Mouse (Mus musculus): Measurements from ENCODE around the gene Olfr707. TPM values are rescaled to one million over a fixed set of nuclear protein-coding genes. Genes with fewer than 3 reads are reported as not detected.

Gene Olfr707
- not detected for polyA plus RNA-seq (2017; shearing (Covaris generic))

GRCm38 (mm10) chr7:106901141-106901540, at the start of gene Olfr707:
TSS of gene Olfr707 (minus strand) at chr7:106901241.

DNA sequence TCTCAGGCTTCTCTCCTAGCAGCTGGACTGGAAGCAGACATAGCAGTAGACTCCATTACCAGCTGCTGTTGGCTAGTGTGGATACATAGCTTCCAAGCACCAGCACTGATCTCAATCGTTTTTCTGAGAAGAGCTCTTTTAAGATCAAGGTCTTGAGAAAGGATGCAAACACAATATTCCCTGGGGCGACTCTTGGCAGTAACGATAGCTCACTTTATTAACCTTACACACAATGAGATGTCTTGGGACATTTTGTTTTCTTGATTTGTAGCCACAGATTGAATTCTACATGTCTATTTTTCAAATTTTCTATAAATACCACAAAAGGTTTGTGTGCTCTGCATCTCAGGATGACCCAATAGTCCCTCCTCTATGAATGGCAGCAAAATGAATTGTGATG, 47.2 kb upstream of the Olfr707 start, which contains the start of gene Olfr710:
Gene Olfr710 (minus strand): TSS at position 101 of the 400 bp plus-strand sequence.

DNA sequence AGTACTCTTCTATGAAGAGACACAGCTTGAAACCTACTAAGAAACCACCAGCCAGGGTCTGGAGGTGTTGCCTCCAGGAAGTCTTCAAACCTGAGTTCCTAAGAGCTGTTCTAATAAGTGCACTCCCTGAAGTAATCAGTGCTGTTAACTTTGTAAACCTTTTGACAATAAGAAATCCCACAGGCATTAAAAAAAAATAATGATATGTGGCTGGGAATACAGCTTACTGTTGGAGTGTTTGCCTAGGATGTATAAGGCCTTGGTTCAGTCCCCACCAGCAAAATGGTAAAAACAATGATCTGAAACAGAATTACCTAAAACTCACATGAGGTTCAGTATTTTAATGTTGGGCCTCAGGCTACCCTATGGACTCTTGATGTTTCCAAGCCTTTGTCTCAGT, 31.1 kb upstream of the Olfr707 start, which contains the start of gene Olfr709-ps1:
Gene Olfr709-ps1 (minus strand): TSS at position 101 of the 400 bp plus-strand sequence.

GRCm38 (mm10) chr7:106907676-106908075, 6.6 kb upstream of the Olfr707 start, which contains the start of gene Olfr1532-ps1:
TSS of gene Olfr1532-ps1 (plus strand) at chr7:106908001.

DNA sequence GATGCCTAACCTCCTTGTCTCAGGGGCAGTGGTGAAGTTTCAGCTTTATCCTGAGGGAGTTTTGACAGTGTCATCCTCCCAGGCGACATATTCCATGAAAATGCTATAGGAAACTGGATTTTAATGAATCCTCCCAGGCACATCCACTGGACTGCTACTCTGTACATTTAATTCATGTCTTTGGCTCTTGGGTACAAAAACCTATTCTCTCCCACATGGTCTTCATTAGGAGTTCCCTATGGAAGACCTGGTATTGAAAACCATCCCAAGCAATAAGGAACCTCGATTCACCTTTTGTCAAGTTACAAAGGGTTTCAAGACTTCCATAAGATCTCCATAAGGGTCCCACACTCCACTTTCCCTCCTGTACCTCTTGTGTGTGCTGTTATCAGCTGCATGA, 13.0 kb downstream of the Olfr707 start, which contains the start of gene Olfr706:
Gene Olfr706 (minus strand): TSS at position 101 of the 400 bp plus-strand sequence.

GRCm38 (mm10) chr7:106876791-106877190, 24.2 kb downstream of the Olfr707 start, which contains the start of gene Olfr705:
TSS of gene Olfr705 (minus strand) at chr7:106876891.

DNA sequence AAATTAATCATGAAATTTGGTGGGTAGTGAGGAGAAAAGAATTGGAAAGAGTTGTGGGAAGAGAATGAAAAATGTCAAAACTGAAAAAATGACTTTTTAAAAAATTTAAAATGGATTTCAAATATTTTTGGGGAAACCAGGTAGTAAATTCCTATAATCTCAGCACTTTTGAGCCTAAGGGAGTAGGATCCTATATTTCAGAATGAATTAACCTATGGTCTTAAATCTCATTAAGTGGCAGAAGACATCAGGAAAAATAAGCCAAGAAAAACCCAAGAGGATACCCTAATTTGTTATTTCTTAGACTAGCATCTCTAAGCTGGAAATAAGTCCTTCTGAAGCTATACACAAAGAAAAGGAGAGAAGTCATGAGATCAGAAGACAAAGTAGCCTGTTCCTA, 38.2 kb downstream of the Olfr707 start, which contains the start of gene Olfr704:
Gene Olfr704 (plus strand): TSS at position 301 of the 400 bp plus-strand sequence.

DNA sequence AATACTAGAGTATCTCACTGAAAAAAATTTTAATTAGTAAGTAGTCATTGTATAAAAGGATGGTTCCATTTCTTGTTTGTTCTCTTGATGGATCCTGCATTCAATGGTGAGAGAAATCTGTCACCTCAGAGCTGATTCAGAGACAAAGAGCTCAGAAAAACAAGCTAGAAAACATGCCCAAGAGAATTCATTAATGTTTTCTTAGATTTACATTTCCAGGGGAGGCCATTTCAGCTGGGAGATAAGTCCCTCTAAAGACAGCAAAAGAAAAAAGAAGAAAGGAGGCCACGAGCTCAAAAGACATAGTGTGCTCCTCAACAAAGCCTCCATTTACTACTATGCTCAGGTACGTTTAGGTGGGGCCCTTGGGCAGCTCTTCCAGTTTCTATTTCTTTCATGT, 58.0 kb downstream of the Olfr707 start, which contains the start of gene Olfr703:
Gene Olfr703 (plus strand): TSS at position 301 of the 400 bp plus-strand sequence.

Other genes with a start within 250 kb of the Olfr707 start
- gene Olfr693, start 220.7 kb downstream of the Olfr707 start, polyA plus RNA-seq (2017; shearing (Covaris generic)), result not detected
- not detected for gene Olfr694, start 209.4 kb downstream of the Olfr707 start, polyA plus RNA-seq (2017; shearing (Covaris generic))
- gene Olfr695, start 184.8 kb downstream of the Olfr707 start, polyA plus RNA-seq (2017; shearing (Covaris generic)), result not detected
- gene Olfr697, start 158.8 kb downstream of the Olfr707 start, polyA plus RNA-seq (2017; shearing (Covaris generic)), result not detected
- not detected for gene Olfr698, start 145.8 kb downstream of the Olfr707 start, polyA plus RNA-seq (2017; shearing (Covaris generic))
- not detected for gene Olfr699, start 108.0 kb downstream of the Olfr707 start, polyA plus RNA-seq (2017; shearing (Covaris generic))
- gene Olfr700, start 92.4 kb downstream of the Olfr707 start, polyA plus RNA-seq (2017; shearing (Covaris generic)), result not detected
- gene Olfr701, start 87.1 kb downstream of the Olfr707 start, polyA plus RNA-seq (2017; shearing (Covaris generic)), result not detected
- gene Olfr702, start 67.3 kb downstream of the Olfr707 start, polyA plus RNA-seq (2017; shearing (Covaris generic)), result not detected
- not detected for gene Olfr703, start 57.9 kb downstream of the Olfr707 start, polyA plus RNA-seq (2017; shearing (Covaris generic))
- gene Olfr704, start 38.1 kb downstream of the Olfr707 start, polyA plus RNA-seq (2017; shearing (Covaris generic)), result 0.55 TPM
- not detected for gene Olfr705, start 24.4 kb downstream of the Olfr707 start, polyA plus RNA-seq (2017; shearing (Covaris generic))
- not detected for gene Olfr706, start 13.1 kb downstream of the Olfr707 start, polyA plus RNA-seq (2017; shearing (Covaris generic))
- not detected for gene Olfr1532-ps1, start 6.8 kb upstream of the Olfr707 start, polyA plus RNA-seq (2017; shearing (Covaris generic))
- gene Olfr709-ps1, start 31.0 kb upstream of the Olfr707 start, polyA plus RNA-seq (2017; shearing (Covaris generic)), result not detected
- gene Olfr710, start 47.1 kb upstream of the Olfr707 start, polyA plus RNA-seq (2017; shearing (Covaris generic)), result not detected
- 0.07 TPM for gene Olfr6, start 62.7 kb upstream of the Olfr707 start, polyA plus RNA-seq (2017; shearing (Covaris generic))
- gene Olfr711, start 74.2 kb upstream of the Olfr707 start, polyA plus RNA-seq (2017; shearing (Covaris generic)), result not detected
- not detected for gene Olfr2, start 104.8 kb upstream of the Olfr707 start, polyA plus RNA-seq (2017; shearing (Covaris generic))
- gene Olfr713, start 129.9 kb upstream of the Olfr707 start, polyA plus RNA-seq (2017; shearing (Covaris generic)), result not detected
- not detected for gene Olfr714, start 169.7 kb upstream of the Olfr707 start, polyA plus RNA-seq (2017; shearing (Covaris generic))
- not detected for gene Olfr17, start 192.0 kb upstream of the Olfr707 start, polyA plus RNA-seq (2017; shearing (Covaris generic))
- gene Olfr715b, start 209.1 kb upstream of the Olfr707 start, polyA plus RNA-seq (2017; shearing (Covaris generic)), result not detected
- gene Olfr715, start 229.8 kb upstream of the Olfr707 start, polyA plus RNA-seq (2017; shearing (Covaris generic)), result not detected
- 0.23 TPM for gene Olfr716, start 237.1 kb upstream of the Olfr707 start, polyA plus RNA-seq (2017; shearing (Covaris generic))